Mouse (Mus musculus): ENCODE data around the gene Afm. TPM values are rescaled to one million over a fixed set of nuclear protein-coding genes. Genes with fewer than 3 reads are reported as not detected.

The Afm gene
- total RNA-seq (2015) (not detected in 2 replicates), total RNA-seq (2017) (not detected in 2 replicates)

DNA sequence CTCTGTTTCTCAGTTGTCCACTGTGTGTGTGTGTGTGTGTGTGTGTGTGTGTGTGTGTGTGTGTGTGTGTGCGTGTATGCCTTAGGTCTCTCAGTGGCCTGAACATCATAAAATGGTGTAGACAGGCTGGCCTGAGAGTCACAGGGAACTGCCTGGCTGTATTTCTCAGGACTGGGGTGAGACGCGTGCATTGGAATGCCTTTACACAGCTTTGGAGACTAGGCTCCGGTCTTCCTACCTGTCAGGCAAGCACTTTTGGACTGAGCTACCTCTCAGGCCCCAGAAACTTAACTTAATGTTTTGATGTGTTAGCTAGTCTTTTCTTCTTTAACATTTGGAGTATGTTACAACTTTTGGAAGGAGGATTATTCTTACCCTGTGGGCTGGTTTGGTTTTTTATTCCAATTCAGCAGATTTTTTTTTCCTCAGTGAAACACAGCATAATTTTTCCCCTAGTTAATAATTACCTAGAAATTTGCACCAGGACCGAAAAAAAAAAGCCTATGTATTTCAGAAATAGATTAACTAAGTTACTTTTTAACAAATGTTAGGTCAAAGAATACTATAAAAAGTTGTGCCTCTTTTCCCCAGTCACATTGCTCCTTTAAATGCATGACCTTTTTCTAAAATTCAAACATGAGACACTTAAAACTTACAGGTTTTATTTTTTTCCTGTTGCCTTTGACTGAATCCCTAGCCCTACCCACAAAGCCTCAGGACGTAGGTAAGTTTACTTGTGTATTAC, at the start of gene Afm:
Afm (plus strand) TSS at position 577 of the 745 bp plus-strand sequence.
- no peak for ATAC-seq (ENCODE audit: poor library complexity, severe bottlenecking)

GRCm38 (mm10) chr5:90470836-90471235, 47.9 kb upstream of the Afm start:
- ATAC-seq (ENCODE audit: poor library complexity, severe bottlenecking) = no peak

- ATAC-seq (ENCODE audit: poor library complexity, severe bottlenecking) = no peak
Measured at GRCm38 (mm10) chr5:90473902-90474301, 44.8 kb upstream of the Afm start.

GRCm38 (mm10) chr5:90474369-90474768, 44.4 kb upstream of the Afm start:
- no peak for ATAC-seq (ENCODE audit: poor library complexity, severe bottlenecking)

DNA sequence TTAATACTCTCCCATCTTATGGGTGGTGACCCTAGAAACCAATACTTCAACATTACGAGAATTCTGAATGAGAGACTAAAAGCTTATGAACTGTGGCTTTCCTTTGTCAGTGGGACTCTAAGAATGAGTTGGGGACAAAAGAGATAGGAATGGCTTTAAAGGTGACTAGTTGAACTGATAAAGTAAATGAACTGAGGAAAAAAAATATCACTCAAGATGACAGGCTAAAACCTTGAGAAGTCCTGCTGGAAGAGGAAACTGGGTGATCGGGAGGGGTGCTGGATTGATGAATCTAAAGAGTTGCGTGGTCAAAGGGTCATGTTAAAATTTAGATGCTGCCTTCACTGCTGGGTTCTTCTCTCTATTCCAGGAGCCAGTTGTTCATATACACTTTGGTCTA, 42.0 kb upstream of the Afm start:
- ATAC-seq (ENCODE audit: poor library complexity, severe bottlenecking) = no peak

DNA sequence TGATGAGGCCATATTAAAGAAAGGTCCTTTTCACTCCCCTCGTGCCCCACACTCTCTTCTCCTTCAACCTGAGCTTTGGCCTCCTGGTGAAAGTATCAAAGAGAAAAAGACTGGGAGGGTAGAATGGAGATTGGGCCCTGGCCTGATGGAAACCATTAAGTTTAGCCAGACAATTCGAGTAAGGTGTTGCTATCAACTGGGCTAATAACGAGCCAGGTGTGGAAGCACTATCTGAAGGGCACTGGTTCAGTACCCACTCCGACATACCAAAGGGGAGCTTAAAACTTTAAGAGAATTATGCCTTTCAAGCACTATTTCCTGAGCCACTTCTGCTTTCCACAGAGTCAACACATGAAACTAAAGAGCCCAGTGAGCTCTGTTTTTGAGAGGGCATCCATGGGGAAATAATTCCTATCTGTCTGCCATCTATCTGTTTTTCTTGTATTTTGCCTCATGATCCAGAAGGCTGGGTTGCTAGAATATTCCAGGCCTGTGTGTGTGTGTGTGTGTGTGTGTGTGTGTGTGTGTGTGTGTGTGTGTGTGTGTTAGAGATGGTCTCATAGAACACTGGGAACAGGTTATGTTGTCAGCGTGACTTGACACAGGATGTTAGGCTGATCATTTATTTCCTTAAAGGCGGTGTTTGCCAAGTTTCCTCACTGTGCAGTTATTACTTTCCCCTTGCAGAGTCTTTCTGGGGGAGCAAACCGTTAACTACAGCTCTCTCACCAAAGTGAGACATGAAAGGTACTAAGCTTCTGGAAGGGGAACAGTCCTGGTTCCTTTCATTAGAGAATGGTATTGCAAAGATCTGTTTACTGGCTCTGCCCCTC, 41.2 kb upstream of the Afm start:
- no peak for ATAC-seq (ENCODE audit: poor library complexity, severe bottlenecking)

DNA sequence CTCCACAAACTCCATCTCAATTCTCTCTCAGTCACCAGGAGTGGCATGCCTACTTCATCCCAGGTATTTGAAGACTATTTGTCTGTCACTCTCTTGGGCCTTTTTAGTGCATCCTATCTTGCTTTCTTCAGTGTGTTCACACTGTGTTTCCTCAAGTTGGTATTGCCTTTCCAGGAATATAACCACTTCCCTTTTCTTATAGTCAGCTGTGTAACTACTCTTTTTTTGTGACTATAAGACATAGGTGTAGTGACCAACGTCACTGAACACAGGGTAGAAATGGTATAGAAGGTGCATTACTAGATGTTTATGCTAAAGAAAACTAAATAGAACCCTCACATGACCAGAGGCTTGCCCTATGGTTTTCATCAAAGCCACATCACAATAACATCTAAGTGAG, 39.8 kb upstream of the Afm start:
- ATAC-seq (ENCODE audit: poor library complexity, severe bottlenecking) = peak; percentile 56; the same call in 1 of the 2 replicates

DNA sequence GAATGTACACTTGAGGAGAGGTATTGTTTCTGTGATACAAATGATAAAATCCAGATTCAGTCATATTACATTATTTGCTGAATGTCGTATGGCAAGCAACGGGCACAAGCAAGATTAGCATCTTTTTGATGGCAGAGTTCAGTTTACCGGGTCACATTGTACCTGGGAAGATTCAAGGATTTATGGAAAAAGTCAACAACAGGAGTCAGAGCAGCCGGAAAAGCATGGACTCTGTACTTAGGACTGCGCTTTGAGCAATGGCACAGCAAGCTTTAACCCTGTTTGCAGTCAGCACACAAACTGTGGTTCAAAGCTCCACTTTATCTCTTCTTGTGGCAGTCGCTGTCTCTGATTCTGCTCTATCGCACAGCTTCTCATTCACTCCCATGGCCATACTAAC, 33.1 kb upstream of the Afm start:
- ATAC-seq (ENCODE audit: poor library complexity, severe bottlenecking) = no peak

DNA sequence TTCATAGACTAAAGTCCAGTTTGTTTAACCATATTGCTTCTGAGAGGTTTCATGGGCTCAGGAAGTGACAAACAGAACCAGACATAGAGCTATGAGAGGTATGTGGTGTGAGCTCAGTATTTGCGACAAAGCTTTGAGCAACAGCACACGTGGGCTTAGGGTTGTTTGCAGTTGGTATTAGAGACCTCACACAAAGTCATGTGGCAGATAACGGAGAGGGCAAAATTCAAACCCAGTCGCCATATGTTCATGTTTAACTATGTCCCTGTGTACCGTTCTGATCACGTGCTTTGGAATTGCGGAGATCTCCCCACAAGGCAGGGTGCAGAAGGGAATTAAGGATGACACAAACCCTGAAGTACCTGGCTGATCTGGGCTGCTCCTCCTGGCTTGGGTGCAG, 30.4 kb upstream of the Afm start:
- ATAC-seq (ENCODE audit: poor library complexity, severe bottlenecking) = no peak

- no peak for ATAC-seq (ENCODE audit: poor library complexity, severe bottlenecking)
Measured at GRCm38 (mm10) chr5:90490518-90490917, 28.2 kb upstream of the Afm start, which contains the start of gene Afp. Afp (plus strand) TSS chr5:90490737.

- peak; percentile 40; the same call in 1 of the 2 replicates for ATAC-seq (ENCODE audit: poor library complexity, severe bottlenecking)
Measured at GRCm38 (mm10) chr5:90492440-90492839, 26.3 kb upstream of the Afm start.

GRCm38 (mm10) chr5:90494308-90494707, 24.4 kb upstream of the Afm start:
- ATAC-seq (ENCODE audit: poor library complexity, severe bottlenecking) = no peak

DNA sequence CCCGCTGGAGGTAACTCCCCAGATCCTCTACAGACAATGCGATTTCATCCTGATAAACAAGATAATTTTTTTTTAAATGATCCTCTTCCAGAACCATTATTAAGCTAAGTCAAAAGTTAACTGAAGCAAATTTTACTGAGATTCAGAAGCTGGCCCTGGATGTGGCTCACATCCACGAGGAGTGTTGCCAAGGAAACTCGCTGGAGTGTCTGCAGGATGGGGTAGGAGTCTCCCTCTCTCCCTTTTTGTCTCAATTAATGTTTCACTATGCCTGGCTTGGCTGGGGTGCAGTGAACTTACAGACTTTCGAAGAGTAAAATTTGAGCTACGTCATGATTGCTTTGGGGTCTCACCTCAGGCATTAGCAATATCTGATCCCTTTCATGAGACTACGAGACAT, 19.2 kb upstream of the Afm start:
- ATAC-seq (ENCODE audit: poor library complexity, severe bottlenecking) = no peak

DNA sequence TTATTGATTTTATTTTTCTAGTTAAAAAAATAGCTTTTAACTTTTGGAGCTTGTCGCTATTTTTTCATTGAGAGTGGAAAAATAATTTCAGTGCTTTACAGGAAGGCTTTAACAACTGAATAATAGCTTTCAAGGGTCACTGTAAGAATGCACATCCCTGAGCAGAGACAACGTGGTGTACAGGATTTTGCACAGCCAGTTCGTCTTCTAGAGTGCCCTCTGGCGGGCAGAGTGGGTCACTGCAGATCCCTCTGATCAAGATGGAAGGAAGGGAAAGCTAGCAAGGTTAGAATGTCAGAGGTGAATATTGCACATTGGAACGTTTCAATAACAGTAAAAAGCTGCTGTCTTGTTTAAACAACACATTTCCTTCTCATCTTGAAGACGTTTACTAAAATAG, 18.0 kb upstream of the Afm start:
- peak; percentile 79 for ATAC-seq (ENCODE audit: poor library complexity, severe bottlenecking)

DNA sequence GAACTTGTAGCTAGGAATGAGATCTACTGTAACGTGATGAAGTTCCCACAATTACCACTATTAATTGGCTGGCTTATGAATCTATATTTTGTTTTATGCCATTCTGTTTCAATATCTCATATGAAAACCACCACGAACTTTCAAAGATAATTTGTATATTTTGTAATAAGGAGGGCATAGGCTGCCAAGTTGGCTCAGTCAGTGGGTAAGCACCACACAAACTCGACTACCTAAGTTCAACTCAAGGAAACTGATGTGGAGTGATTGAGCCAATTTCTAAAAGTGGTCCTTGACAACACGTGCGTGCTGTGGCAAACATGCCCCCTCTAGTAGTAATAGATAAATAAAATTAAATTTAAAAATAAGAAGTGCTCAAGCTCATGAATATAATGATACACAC, 17.0 kb upstream of the Afm start:
- no peak for ATAC-seq (ENCODE audit: poor library complexity, severe bottlenecking)

- peak; percentile 72 for ATAC-seq (ENCODE audit: poor library complexity, severe bottlenecking)
Measured at GRCm38 (mm10) chr5:90504742-90505141, 14.0 kb upstream of the Afm start.

GRCm38 (mm10) chr5:90506507-90506906, 12.2 kb upstream of the Afm start:
- no peak for ATAC-seq (ENCODE audit: poor library complexity, severe bottlenecking)

GRCm38 (mm10) chr5:90507411-90507949, 11.3 kb upstream of the Afm start:
- no peak for ATAC-seq (ENCODE audit: poor library complexity, severe bottlenecking)

DNA sequence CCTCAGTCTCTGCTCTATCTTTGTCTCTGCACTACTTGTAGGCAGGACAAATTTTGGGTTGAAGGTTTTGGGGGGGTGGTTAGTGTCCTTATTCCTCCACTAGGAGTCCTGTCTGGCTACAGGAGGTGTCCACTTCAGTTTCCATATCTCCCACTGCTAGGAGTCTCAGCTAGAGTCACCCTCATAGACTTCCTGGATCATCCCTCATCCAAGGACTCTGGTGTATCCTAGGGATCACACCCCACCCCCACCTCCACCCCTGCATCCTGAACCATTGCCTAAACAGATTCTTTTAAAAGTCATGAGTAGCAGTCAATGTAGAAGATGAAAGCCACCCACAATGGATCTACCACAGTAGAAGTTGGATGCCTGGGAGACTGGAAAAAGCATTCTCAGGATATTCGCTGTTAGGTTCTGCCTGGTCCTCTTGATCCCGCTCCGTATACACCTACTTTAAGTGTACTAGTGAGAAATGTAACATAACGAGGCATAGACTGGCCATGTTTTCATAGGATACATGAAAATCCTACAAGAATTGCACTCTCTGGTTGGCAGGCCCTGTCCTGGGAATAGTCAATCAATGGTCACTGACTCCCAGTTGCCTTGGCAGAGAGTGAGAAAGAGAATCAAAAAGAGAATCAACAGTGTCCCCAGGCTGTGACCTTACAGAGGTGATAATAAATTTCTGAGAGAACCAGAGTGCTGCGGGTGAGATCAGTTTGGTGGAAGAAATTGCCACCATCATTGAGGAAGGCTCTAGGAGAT, 8.7 kb upstream of the Afm start:
- ATAC-seq (ENCODE audit: poor library complexity, severe bottlenecking) = no peak

GRCm38 (mm10) chr5:90512288-90512955, 6.3 kb upstream of the Afm start:
- no peak for ATAC-seq (ENCODE audit: poor library complexity, severe bottlenecking)

Data from megakaryocyte, adult 5-6 weeks (primary cell).